Mouse (Mus musculus): ENCODE data around the gene Prrc2a.
"Not testable (repeated sequence)": the region's sequence is repeated elsewhere in the genome, so short reads cannot be mapped to it uniquely, and the experiment has no call there.

Prrc2a gene

DNA sequence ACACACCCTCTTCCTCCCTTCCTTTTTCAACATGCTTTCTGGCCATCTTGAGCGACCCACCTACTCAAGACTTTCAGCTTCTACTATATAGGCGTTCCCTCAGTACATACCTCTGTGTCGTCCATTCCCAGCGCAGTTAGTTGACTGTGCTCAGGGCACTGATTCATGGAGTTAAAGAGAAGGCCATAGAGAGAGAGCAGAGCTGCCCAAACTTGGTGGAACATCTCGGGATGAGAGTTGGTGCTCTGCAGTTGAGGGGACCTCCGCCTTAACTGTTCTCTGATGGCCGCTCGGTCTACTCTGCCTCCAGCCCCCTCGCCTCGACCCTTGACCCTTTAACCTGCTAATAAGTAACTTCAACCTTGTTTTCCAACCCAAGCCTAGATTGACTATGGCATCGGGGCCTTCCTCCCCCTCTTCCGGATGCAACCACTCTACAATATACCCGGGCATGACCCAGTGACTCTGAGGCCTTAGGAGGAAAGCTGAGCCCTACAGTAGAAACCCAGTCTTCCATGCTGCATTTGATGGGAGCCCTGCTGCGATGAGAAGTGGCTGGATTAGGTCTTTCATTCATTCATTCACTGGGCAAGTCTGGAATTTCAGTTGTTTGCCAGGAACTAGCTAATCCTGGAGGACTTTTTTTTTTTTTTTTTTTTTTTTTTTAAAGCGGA, 33.1 kb downstream of the Prrc2a start, which contains the start of gene Apom:
Apom (minus strand) TSS at position 551 of the 674 bp plus-strand sequence.
- no peak for DNase-seq

DNA sequence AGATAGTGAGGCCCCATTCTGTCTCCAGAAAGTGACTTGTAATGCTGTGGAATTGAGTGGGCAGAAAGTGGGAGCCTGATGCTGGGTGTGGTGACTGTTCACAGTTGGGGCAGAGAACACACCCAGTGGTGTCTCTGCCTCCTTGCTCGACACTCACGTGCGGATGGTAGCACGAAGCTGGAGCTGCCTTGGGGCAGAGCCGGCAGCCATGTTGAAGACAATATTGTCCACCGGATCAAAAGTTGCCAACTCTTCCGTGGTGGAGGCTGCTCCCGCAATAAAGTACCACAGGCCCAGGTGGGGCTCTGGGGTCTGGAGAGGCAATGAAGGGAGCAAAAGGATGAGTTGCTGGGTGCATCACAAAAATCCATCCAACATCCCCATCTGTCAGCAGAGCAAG, 33.7 kb downstream of the Prrc2a start:
- no peak for DNase-seq

DNA sequence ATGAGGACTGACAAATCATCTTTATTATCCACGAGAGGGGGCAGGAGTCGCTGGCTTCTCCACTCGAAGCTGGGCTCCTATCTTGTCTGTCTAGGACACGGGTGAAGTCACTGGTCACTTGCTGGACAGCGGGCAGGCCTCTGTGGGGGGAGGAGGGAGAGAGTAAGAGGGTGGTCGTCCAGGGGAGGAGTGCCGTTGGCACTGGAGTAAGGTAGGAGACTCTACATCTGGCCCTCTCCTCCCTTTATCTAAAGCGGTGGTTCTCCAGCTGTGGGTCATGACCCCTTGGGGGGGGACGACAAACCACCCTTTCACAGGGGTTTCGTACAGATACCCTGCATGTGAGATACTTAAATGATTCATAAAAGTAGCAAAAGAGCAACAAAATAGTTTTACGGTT, 35.7 kb downstream of the Prrc2a start:
- DNase-seq: no peak

DNA sequence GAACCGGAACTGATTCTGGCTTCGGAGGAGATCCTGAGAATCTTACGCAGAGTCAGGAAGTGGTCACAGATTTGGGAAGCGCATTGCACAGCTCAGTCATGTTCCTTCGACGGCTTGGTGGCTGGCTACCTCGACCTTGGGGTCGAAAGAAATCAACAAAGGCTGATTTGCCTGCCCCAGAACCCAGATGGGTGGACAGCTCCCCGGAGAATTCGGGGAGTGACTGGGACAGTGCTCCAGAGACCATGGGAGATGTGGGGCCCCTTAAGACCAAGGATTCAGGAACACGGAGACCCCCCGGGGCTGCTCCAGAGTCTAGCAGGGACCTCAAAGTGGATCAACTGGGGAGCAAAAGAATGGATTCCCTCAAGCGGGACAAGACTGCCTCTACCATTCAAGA, 37.7 kb downstream of the Prrc2a start:
- DNase-seq: no peak

DNA sequence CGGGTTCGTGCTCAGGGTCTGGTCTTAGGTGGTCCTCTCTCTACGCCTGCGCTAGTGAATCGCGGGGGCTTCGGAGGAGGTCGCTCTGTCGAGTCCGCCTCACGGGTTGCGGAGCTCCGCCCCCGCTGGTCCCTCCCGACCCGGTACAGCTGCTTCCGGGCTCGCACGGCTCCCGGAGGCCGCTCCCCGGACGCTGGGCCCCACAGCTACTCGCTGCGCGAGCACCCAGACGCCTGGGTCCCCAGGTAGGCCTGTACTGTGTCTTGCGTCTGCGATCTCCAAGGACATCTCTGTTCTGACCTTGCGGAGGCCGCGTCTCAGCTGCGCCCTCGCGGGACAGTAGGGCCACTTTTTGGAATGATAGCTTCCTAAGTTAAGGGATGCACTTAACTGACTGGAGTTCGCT, 38.5 kb downstream of the Prrc2a start, which contains the start of gene D17H6S53E:
D17H6S53E (plus strand) TSS at position 168 of the 406 bp plus-strand sequence.
- peak; percentile 78 for DNase-seq

DNA sequence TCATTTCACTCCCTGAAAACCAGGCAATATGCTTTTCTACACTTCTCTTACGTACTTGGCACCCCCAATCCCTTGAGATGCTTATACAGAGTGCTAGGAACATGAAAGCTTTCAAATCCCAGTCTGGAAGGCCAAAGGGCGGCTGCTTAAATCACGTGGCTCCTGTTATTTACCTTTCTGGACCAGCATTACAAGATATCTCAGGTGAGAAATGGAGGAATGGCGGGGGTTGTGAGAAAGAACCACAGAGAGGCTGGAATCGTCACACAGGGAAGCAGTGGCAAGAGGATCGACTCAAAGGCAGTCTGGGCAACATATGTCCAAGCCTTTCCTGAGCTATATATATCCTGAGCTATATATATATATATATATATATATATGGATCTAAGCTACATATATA, 39.1 kb downstream of the Prrc2a start:
- no peak for DNase-seq

DNA sequence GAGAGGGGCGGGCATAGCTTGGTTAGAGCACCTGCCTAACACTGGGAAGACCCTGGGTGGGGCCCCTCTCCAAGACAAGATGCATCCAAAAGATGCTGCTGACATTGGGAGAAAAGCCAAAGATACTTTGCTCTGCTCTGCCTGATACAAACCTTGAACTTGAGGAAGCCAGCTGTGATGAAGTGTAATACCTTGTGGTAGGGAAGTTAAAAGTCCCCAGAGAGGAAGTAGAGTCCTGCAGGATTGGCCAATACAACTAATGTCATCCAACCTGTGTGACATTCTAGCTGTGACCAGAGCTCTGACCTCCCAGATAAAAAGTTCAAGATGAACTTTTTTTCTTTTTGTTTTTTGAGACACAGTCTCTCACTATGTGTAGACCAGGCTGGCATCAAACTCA, 39.6 kb downstream of the Prrc2a start:
- no peak for DNase-seq

DNA sequence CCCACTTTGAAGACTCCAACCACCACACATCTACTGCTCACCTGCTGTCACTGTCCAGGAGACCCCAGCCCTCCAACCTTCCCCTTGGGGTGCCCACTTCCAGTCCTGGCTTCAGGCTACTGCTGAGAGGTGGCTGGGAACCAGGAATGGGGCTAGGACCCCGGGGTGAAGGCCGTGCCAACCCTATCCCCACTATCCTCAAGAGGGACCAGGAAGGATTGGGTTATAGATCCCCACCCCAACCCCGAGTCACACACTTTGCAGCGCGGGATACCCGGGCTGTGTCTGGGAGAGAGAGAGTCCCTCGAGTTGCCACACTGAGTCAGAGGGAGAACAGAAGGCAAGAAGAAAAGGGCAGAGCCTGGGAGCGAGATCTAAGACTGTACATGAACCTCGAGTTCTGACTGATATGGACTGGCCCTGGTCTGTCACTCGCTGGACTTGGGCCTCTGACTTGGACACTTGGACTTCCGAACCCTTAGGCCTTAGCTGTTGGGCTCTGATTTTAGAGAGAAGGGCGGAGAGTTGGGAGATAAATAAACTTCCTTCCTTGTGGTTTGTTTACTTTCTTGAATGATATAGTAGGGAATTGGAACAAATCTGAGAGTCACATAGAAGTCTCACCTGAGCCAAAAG, 40.3 kb downstream of the Prrc2a start:
- DNase-seq: not testable (repeated sequence)

DNA sequence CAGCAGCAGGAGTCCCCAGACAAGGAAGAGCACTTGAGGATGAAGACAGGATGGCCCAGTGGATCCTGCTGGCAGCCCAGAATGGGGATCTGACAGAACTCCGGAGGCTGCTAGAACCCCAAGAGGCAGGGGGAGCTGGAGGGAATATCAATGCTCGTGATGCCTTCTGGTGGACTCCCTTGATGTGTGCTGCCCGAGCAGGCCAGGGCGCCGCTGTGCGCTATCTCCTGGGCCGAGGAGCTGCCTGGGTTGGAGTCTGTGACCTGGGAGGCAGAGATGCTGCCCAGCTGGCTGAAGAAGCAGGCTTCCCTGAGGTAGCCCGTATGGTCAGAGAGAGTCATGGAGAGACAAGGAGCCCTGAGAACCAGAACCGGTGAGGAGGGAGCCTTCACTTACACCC, 41.4 kb downstream of the Prrc2a start:
- not testable (repeated sequence) for DNase-seq

DNA sequence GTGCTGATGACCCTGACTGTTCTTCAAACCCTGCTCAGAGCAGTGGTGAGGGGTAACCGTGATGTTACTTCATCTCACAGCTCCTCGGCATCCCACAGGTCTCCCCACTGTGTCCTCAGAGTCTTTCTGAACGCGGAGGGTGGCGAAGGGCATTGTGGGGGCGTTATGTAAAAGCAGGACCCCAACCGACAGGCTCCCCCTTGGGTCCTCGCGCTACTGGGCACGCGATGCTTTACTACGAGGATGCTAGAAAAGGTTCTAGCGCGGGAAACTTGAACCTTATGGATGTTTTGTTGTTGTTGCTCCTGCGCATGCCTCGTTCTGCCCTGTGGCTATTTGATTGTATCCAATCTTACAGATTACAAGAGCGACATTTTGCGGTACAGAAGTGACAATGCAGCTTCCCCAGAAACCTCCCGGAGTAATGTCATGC, 42.8 kb downstream of the Prrc2a start, which contains the start of gene Csnk2b:
Csnk2b (minus strand) TSS at position 183 of the 433 bp plus-strand sequence.
- peak; percentile 51 for DNase-seq

DNA sequence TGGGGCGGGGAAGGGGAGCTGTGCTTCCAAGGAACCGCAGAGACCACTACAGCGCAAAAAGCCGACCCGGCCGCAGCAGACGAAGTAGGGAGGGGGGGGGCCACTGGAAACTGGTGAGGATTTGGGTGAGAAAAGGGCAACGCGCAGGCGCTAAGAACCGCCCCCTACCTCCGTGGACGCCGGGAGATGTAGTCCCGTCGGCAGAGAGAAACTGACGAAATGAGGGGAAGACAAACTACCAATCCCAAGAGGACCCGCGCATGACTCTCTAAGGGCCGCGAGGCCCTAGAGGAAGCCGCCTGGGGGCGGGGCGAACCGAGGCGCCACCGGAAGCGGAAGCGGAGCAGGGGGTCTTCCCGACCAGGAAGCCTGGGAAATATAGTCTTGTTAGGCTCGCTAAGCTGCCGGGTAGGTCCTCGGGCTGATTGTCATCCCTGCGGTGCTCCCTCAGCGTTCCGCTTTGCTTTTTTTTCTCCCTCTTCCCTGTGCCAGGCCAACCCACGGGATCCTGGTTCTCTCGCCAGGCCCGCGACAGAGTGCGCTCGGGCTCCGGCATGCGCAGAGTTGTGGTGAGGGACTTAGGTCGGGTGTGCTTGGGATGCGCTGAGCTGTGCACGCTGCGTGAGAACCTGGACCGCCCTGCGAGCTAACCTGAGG, 43.4 kb downstream of the Prrc2a start, which contains the start of gene Gpank1:
Gpank1 (plus strand) TSS at position 313 of the 657 bp plus-strand sequence.
- peak; percentile 97 for DNase-seq

DNA sequence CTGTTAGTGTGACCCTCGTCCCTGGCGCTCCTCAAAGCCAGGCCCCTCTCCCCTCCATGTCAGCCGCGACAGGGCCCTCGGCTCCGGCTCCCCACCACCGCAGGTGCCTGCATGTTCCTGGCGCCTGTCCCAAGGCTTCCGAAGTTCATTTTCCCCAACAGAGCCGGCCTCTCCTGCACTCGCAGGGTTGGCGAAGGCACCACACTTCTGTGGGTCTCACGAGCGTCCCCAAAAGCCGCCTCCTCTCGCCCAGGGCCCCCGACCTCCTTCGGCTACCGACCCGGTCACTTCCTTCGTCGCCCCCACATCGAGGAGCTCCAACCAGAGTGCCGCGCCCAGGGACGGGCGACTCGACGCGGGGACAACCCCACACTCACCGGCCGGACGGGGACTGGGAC, 44.0 kb downstream of the Prrc2a start:
- peak; percentile 38 for DNase-seq

DNA sequence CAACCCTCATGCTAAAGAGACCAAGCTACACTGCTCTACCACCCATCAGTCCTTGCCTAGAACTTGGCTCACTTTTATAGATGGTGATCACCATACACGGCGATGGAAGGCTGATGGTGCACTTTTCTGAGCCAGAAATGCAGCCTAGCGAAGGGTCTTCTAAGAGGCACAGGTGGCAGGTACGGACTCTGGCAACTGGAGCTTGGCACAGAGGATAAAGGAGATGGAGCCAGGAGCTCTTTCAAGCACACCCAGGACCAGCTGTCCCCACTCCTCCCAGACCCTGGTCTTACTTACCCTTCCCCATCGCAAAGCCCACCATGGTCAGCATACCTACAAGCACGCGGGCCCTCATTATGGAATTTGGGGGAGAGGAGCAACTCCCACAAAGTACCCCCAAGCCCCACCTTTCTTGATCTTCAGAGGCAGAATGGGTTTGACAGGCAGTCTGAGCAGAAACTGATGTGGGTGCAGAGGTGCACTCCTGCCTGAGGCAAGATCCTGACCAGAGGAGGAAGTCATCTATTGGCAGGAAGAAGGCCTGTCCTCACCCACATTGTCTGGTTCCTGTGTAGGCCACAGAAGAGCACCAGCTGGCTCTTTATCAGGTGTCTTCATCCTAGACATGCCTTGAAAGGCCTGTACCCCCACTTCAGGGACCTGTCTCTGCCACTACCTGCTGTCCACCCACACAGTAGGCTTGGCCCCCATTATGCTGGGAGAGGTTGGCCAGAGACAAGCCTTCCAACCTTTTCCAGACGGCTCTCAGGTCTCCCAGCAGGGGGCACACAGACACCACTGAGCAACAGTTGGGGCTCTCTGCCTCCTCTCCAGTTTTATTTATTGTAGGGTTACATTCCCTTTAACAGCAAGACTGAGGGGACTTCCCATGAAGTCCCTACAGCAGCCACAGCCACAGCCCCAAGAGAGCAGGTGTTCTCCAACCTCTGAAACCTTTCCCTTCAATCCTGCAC, 49.4 kb downstream of the Prrc2a start, which contains the start of gene Ly6g5b:
Ly6g5b (minus strand) TSS at position 383 of the 974 bp plus-strand sequence.
- DNase-seq: peak; percentile 35

DNA sequence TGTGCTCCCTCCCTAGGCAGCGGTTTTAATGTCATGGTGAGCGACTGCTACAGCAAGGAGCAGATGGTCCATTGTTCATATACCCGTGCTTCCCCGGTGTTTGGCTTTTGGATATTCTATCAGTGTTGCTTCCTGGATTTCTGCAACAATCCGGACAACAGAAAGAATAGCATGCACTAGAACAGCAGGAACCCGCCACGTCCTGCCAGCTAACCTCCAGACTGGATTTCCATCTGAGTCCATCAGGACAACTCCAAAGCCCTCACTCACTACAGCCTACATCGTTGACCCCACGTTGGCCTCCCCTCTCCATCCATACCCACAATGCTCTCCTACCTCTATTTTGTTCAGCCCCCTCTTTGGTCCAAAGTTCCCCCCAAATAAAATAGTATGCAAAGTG, 52.9 kb downstream of the Prrc2a start:
- DNase-seq: no peak

DNA sequence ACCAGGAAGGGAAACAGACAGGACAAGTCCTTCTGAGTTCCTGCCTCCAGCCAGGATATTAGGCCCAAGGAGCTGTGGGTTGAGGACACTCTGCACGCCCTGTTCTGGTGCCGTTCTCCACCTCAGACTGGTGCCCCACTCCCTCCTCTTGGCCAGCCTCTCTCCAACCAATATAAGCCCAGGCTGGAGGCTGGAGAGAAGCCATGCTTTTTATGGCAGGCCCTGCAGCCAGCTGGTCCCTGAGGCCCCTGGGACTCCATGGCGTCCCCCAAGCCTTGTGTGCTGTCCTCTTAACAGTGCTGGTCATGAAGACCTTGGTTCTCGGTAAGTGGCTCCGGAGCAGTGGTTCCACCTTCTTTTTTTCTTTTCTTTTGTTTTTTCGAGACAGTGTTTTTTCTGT, 56.6 kb downstream of the Prrc2a start, which contains the start of gene Ly6g5c:
Ly6g5c (plus strand) TSS at position 183 of the 400 bp plus-strand sequence.
- DNase-seq: no peak

DNA sequence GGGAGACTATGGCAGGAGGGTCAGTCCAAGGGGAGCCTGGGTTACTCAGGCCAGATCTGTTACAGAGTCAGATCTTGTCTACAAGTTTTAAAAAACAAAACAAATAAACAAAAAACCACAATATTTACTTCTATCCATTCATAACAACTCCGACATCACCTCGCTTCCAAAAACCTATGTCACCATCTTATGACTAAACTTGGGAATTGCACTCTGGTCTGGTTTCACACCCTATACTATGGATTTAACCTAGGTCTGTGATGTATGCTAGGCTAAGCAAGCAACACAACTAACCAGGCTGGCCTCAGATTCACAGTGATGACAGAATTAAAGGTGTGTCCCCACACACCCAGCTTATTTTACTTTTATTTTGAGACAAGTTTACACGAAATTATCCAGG, 58.2 kb downstream of the Prrc2a start:
- DNase-seq: no peak

DNA sequence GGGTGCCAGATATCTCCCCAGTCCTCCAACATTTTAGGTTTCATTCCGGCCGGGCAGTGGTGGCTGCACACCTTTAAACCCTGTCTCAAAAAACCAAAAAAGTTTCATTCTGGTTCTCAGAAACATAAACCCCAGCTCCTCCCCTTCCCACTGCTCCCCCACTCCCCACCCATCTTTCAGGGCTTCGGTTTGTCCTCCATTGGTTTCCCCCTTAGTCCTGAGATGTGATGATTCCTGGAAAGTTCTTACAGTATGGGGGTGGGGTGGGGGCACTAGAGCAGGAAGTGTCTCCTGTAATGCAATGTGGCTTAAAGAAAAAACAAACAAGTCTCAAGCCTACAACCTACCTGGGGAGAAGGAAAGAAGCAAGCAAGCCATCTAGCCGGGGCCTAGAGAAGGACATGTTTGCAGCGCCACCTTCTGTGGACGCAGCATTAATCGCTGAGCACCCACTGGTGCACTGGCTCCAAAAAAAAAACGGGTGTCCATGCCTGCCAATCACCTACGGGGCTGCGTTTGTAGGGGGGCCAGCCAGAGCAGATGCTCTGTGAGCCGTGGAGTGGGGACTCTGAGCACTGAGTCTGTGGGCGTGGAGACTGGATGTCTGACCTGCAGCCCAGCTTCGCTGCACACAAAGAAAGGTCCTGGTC, 58.8 kb downstream of the Prrc2a start:
- DNase-seq: peak; percentile 49

DNA sequence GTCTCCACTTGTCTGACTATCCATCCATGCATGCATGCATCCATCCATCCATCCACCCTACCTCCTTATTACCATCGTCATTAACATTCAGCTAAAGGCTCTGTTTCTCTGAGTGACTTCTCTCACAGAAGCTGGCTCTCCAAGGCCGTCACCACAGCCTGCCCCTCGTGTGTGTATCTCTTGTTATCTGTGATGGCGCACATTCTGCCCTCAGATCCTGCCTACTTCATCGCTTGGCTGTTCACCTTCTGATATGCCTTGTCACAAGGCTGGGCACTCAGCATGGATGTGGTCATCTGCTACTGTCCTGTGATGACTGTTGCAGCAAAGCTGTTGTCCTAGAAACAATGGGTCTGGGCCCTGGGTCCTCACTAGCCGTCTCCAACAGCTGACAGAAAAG, 59.9 kb downstream of the Prrc2a start:
- DNase-seq: no peak

DNA sequence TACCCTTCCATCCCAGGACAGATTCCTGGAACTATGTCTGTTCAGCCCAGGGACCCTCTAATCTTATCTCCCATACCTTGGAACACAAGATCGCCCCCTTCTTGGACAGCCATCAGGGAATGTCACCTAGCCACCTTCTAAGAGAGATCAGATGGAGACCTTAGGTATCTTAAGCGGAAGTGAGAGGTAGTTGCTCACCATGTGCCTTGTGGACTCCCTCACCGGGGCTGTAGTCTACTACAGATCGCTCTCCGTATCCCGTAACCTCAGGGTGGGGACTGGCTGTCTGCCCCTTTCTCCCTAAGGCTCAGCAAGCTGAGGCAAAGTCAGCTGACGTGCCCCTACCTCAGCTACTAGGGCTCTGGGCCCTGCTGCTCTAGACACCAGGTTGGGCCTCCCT, 60.6 kb downstream of the Prrc2a start:
- no peak for DNase-seq

DNA sequence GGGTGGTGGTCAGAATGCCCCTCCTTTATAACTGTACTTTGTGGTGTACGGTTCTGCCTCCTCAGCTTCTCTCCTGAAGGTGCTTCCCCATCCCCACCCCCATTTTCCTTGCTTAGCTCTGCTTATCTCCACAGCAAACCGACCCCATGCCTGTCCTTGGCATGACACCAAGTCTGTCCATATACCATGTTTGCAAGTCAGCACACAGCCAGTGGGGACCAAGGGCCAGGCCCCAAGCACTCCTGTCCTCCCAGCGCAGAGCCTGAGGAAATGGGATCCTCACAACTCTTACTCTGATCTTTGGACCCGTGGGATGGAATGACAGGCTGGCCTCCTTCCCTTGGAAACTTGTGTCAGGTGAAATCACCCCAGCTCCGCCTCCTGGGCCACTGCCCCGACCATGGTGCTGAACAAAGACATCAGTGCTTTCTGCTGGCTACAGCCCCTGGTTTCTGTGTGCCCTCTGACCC, 61.4 kb downstream of the Prrc2a start:
- DNase-seq: no peak

DNA sequence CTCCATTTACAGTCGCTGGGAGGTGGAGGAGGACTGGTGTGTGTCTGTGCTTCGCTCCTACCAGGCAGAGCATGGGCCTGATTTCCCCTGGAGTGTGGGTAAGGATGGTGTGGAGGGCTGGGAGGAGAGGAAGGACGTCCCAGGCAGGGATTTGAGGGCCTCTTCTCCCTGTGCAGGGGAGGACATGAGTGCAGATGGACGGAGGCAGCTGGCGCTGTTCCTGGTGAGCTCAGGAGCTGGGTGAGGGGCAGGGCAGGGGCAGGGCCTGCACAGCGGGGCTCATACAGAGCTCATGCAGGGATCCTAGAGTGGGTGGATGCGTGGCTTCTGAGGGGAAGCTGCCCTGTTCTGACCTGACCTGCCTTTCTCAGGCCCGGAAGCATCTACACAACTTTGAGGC, 62.4 kb downstream of the Prrc2a start:
- no peak for DNase-seq

DNA sequence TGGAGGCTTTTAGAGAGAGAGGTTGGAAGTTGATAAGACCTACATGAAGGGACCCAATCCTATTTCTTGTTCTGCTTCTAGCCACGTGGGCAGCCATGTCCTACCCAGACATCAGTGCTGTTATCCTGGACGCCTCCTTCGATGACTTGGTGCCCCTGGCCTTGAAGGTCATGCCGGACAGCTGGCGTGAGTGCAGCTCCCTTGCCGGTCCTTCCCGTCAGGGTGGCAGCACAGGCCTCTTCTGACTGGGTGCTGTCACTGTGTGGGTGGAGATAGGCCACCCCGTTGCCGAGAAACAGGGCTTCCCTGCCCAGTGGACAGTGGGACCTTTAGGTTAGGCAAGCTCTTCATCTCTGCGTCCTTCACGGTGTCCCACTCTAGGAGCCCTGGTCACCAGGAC, 63.5 kb downstream of the Prrc2a start:
- DNase-seq: no peak
